Mouse (Mus musculus) kidney, adult 2 months (tissue): ENCODE data around the gene Gm11541. TPM values are rescaled to one million over a fixed set of nuclear protein-coding genes. Genes with fewer than 3 reads are reported as not detected.

Experiments used
- DNase-seq: peaks from one replicate; pipeline ENCODE4 v3.0.0; 2021
- H3K27ac ChIP-seq: fragments of 200-500 bp; 2 replicates; pipeline ENCODE4 v1.5.1; 2012; ENCODE audit warnings: low read depth, low read length, control low read depth, inconsistent platforms; ENCODE audit not compliant: insufficient read depth
- H3K27me3 ChIP-seq: fragments of 200-500 bp; replicated peaks from 2 replicates; pipeline ENCODE4 v1.6.1; 2012; ENCODE audit warnings: mild to moderate bottlenecking, moderate library complexity, low read length, inconsistent platforms; ENCODE audit not compliant: control insufficient read depth, insufficient read depth
- H3K36me3 ChIP-seq: fragments of 200-500 bp; 2 replicates; pipeline ENCODE4 v1.6.1; 2012; ENCODE audit warnings: mild to moderate bottlenecking, moderate library complexity, low read length, inconsistent platforms; ENCODE audit not compliant: control insufficient read depth, insufficient read depth
- H3K4me1 ChIP-seq: fragments of 200-500 bp; 2 replicates; pipeline ENCODE4 v1.6.1; 2011; ENCODE audit warnings: low read length; ENCODE audit not compliant: control insufficient read depth, insufficient read depth
- H3K4me3 ChIP-seq: fragments of 200-500 bp; 2 replicates; pipeline ENCODE4 v1.5.1; 2011; ENCODE audit warnings: mild to moderate bottlenecking, low read depth, low read length, control low read depth; ENCODE audit not compliant: insufficient read depth
- CTCF ChIP-seq: fragments of 200-500 bp; conservative IDR thresholded peaks from 2 replicates; pipeline ENCODE4 v1.5.1; 2011; ENCODE audit warnings: low read depth, mild to moderate bottlenecking, control low read depth, low read length, moderate library complexity, mixed read lengths; ENCODE audit not compliant: insufficient read depth, insufficient read length
- POLR2A ChIP-seq: fragments of 200-500 bp; IDR thresholded peaks from one replicate; pipeline ENCODE4 v1.6.1; 2011; ENCODE audit warnings: low read depth, low read length, control low read depth
- WGBS: fragments of 180-500 bp; shearing (Covaris S2); methylation state at CpG from one replicate; pipeline ENCODE4 v1.1.7; 2018; 5-methylcytosine and 5-hydroxymethylcytosine counted together
- polyA plus RNA-seq: library from polyadenylated mRNA; depleted of rRNA; stranded (reverse); fragments of >200 nt; gene quantifications from 2 replicates; pipeline ENCODE4 v1.2.3, GENCODE M21; 2012

Gene Gm11541
- polyA plus RNA-seq, 1 experiment, result not detected

- Histone ChIP-seq H3K4me1 (no peaks in the 10 kb centered on the region), H3K27ac (no peak overlapping the region), H3K36me3 (no peaks in the 10 kb centered on the region), H3K4me3 (no peak overlapping the region), H3K27me3 (no peaks in the 10 kb centered on the region)
- TF ChIP-seq CTCF, result no peak
- TF ChIP-seq POLR2A, result no peak
- DNase-seq, result no peak
- WGBS, result 47% methylated on average over 4 of the region's 4 CpGs
Measured at GRCm38 (mm10) chr11:94729565-94729964, 25.3 kb upstream of the Gm11541 start.

DNA sequence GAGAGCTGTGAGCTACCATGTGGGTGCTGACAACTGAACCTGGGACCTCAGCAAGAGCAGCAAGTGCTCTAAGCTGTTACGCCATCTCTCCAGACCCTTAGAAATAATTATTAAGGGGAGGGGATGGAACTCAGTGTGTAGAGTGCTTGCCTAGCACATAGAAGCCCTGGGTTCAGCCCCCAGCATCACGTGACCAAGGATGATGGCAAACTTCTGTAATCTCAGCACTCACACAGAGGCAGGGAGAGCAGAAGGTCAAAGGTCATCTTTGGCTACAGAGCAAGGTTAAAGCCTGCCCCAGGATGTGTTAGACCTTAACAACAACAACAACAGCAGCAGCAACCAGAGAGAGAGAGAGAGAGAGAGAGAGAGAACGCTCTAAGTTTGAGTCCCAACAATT lies 24.2 kb upstream of the Gm11541 start:
- no peak for DNase-seq
- H3K27ac ChIP-seq, result no peak overlapping the region
- H3K4me1 ChIP-seq, result no peaks in the 10 kb centered on the region
- no peaks in the 10 kb centered on the region for H3K27me3 ChIP-seq
- TF ChIP-seq POLR2A (no peak), CTCF (no peak)
- H3K36me3 ChIP-seq, result no peaks in the 10 kb centered on the region
- H3K4me3 ChIP-seq, result no peak overlapping the region
- 82% methylated on average over 3 of the region's 3 CpGs for WGBS

GRCm38 (mm10) chr11:94727306-94727705 lies 23.0 kb upstream of the Gm11541 start:
- no peaks in the 10 kb centered on the region for H3K36me3 ChIP-seq
- H3K4me1 ChIP-seq, result no peaks in the 10 kb centered on the region
- no peak overlapping the region for H3K27ac ChIP-seq
- no peak for DNase-seq
- no peak for TF ChIP-seq CTCF
- TF ChIP-seq POLR2A, result no peak
- no peak overlapping the region for H3K4me3 ChIP-seq
- H3K27me3 ChIP-seq, result no peaks in the 10 kb centered on the region
- WGBS, result 91% methylated on average over 3 of the region's 3 CpGs

DNA sequence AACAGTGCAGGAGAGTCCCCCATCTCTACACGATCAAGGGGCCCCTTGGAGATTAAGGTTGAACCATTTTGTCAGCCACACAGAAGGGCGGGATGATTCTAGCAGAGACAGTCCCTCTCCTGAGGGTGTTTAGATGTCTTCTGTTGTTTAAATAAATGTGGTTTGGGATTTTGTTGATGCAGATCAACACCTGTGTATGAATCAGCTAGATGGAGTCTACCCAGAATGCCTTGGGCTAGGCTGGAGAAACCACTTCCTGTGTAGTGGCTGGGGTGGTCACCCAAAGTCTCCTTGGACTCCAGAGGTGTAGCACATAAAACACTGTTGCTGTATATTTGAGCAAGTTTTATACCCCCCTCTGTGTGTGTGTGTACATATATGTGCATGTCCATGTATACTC lies 14.9 kb upstream of the Gm11541 start:
- Histone ChIP-seq H3K27me3 (no peaks in the 10 kb centered on the region), H3K4me3 (no peak overlapping the region), H3K36me3 (no peaks in the 10 kb centered on the region), H3K27ac (no peak overlapping the region), H3K4me1 (no peaks in the 10 kb centered on the region)
- no peak for DNase-seq
- TF ChIP-seq CTCF, result no peak
- WGBS, result 89% methylated on average over 2 of the region's 2 CpGs

DNA sequence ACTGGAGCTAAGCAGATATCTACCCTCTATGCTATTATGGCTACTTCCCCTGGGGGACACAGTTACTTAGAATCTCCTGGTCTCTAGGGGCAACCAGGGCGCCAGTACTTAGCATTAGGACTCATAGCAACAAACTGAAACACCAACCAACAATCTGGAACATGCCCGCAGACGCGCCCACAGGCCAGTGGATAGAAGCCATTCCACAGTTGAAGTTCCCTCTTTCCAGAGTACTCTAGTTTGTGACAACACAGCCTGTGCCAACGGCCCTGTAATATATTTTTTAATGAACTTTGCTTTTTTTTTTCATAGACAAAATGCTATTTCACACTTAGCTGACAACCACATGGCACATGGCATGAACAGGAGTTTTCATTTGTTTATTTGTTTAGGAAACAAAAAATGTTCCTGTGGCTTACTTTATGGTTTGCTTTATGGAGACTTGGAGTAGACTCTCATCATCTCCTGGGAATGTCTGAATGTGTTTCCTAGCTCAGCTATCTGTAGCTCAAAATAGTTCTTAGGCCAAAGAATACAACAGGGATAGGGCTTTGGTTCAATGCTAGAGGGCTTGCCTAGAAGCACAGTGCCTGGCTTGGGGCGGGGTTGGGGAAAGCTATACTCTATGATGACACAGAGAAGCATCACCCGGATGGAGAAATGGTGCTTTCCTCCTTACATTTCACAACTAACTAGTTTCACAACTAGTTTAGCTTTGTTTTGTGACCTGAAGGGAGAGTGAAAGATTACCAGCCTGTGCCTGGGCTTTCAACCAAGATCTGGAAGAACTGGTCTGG lies 14.0 kb upstream of the Gm11541 start:
- WGBS, result 80% methylated on average over 7 of the region's 7 CpGs

DNA sequence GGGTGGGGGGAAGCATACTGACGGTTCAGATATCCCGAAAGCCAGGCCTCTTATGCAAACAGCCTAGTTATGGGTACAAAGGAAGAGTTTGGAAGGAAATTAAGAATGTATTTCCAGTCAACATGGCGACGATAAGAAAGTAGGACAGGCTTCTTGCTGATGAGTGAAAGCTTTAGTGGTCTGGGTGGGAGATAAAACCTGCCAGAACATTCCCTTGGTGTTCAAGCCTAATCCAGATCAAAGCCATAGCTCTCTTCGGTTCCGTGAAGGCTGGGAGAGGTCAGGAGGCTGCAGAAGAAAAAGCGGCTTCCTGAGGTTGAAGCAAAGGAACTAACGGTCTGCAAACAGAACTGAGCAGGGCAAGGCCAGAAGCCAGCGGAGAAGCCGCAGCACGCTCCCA lies 12.9 kb upstream of the Gm11541 start:
- DNase-seq, result no peak
- Histone ChIP-seq H3K27me3 (no peaks in the 10 kb centered on the region), H3K4me3 (0 out of 2 replicates have a peak overlapping the region, but pooled peaks have one; percentile 1), H3K36me3 (no peaks in the 10 kb centered on the region), H3K4me1 (no peaks in the 10 kb centered on the region), H3K27ac (no peak overlapping the region)
- 42% methylated on average over 11 of the region's 11 CpGs for WGBS
- TF ChIP-seq CTCF (no peak), POLR2A (no peak)

More for the DNA sequence above, 14.0 kb upstream of the Gm11541 start:
- no peak for DNase-seq
- Histone ChIP-seq H3K4me3 (no peak overlapping the region), H3K27ac (no peak overlapping the region), H3K27me3 (no peaks in the 10 kb centered on the region), H3K4me1 (no peaks in the 10 kb centered on the region), H3K36me3 (no peaks in the 10 kb centered on the region)
- TF ChIP-seq CTCF (no peak), POLR2A (no peak)

- no peaks in the 10 kb centered on the region for H3K36me3 ChIP-seq
- no peak overlapping the region for H3K27ac ChIP-seq
- no peaks in the 10 kb centered on the region for H3K4me1 ChIP-seq
- no peaks in the 10 kb centered on the region for H3K27me3 ChIP-seq
- no peak for TF ChIP-seq POLR2A
- peak; percentile 77 for TF ChIP-seq CTCF
- WGBS, result 7% methylated on average over 9 of the region's 9 CpGs
- DNase-seq, result peak; percentile 52
- no peak overlapping the region for H3K4me3 ChIP-seq
Measured at GRCm38 (mm10) chr11:94716754-94717153, 12.5 kb upstream of the Gm11541 start.
